Mouse (Mus musculus) erythroblast, embryonic 14.5 days (primary cell): ENCODE data around the gene Nmb. TPM values are rescaled to one million over a fixed set of nuclear protein-coding genes. Genes with fewer than 3 reads are reported as not detected.
A peak's percentile ranks its signal among the peaks of the same experiment; 100 is the strongest.

ENCODE experiments used
- H3K27me3 ChIP-seq: 2 replicates; pipeline ENCODE4 v1.6.1; 2012; ENCODE audit warnings: inconsistent platforms; ENCODE audit not compliant: control insufficient read depth
- H3K36me3 ChIP-seq: 2 replicates; pipeline ENCODE4 v1.6.1; 2012; ENCODE audit warnings: mild to moderate bottlenecking, inconsistent platforms; ENCODE audit not compliant: control insufficient read depth
- H3K4me1 ChIP-seq: 2 replicates; pipeline ENCODE4 v1.6.1; 2012; ENCODE audit warnings: inconsistent platforms; ENCODE audit not compliant: control insufficient read depth
- H3K4me3 ChIP-seq: replicated peaks from 2 replicates; pipeline ENCODE3; 2012; ENCODE audit warnings: moderate library complexity, mild to moderate bottlenecking, inconsistent platforms
- H3K9me3 ChIP-seq: 2 replicates; pipeline ENCODE4 v1.6.1; 2012; ENCODE audit warnings: low read length, inconsistent platforms, mixed read lengths; ENCODE audit not compliant: control insufficient read depth
- GATA1 ChIP-seq: IDR thresholded peaks from 2 replicates; pipeline ENCODE4 v1.6.1; 2012; ENCODE audit warnings: low read length, inconsistent platforms, mixed read lengths
- TAL1 ChIP-seq: IDR thresholded peaks from 3 replicates; pipeline ENCODE4 v1.6.1; 2012; ENCODE audit warnings: low read length, inconsistent platforms, mixed read lengths
- polyA plus RNA-seq: library from polyadenylated mRNA; stranded (reverse); fragments of >175 nt; gene quantifications from 2 replicates; pipeline ENCODE4 v1.2.3, GENCODE M21; 2012

The Nmb gene
- polyA plus RNA-seq, 1 experiment: not detected

- H3K4me3 ChIP-seq: no peak overlapping the region
- TF ChIP-seq GATA1: no peak
- no peak for TF ChIP-seq TAL1
- H3K4me1 ChIP-seq: peaks cover 17% of the 10 kb centered on the region
- no peaks in the 10 kb centered on the region for H3K27me3 ChIP-seq
- no peaks in the 10 kb centered on the region; the same call in 1 of the 2 replicates for H3K36me3 ChIP-seq
- H3K9me3 ChIP-seq: no peaks in the 10 kb centered on the region
Measured at GRCm38 (mm10) chr7:80865521-80865920, 39.4 kb downstream of the Nmb start.

GRCm38 (mm10) chr7:80864831-80865230 is 40.0 kb downstream of the Nmb start:
- Histone ChIP-seq H3K36me3 (no peaks in the 10 kb centered on the region; the same call in 1 of the 2 replicates), H3K27me3 (no peaks in the 10 kb centered on the region), H3K9me3 (no peaks in the 10 kb centered on the region), H3K4me1 (peaks cover 24% of the 10 kb centered on the region), H3K4me3 (no peak overlapping the region)
- TF ChIP-seq TAL1 (no peak), GATA1 (no peak)

DNA sequence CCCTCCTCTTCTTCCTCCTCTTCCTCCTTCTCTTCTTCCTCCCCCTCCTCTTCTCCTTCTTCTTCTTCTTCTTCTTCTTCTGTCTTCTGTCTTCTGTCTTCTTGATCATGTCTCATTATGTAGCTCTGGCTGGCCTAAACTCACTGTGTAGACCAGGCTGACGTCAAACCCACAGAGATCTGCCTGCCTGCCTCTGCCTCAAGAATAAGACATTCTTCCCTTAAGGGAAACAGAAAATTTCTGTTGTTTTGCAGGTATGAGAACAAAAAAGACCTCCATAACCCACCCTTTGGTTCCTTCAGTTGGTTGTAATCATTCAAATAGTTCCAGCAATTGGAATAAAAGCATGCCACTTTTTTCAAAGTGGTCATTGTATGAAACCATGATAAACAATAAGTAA is 40.7 kb downstream of the Nmb start:
- Histone ChIP-seq H3K9me3 (no peaks in the 10 kb centered on the region), H3K4me3 (no peak overlapping the region), H3K4me1 (peaks cover 24% of the 10 kb centered on the region), H3K36me3 (no peaks in the 10 kb centered on the region; the same call in 1 of the 2 replicates), H3K27me3 (no peaks in the 10 kb centered on the region)
- TF ChIP-seq GATA1: no peak
- TF ChIP-seq TAL1: no peak

DNA sequence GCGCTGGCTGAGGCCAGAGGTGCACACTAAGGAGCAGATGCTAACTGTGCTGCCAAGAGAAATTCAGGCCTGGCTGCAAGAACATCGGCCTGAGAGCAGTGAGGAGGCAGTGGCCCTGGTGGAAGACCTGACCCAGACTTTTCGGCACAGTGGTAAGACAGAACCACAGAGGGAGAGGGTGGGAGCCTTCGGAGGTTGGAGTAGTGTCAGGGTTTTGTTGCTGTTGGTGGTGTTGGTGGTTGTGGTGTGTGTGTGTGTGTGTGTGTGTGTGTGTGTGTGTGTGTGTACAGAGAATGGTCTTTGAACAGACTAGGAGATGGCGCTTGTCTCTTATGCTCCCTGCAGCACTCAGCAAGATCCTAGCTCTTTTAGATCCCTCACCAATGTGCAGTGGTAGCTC is 41.4 kb downstream of the Nmb start:
- Histone ChIP-seq H3K27me3 (no peaks in the 10 kb centered on the region), H3K4me1 (peaks cover 24% of the 10 kb centered on the region), H3K36me3 (no peaks in the 10 kb centered on the region; the same call in 1 of the 2 replicates), H3K4me3 (no peak overlapping the region), H3K9me3 (no peaks in the 10 kb centered on the region)
- TF ChIP-seq TAL1: no peak
- TF ChIP-seq GATA1: no peak

GRCm38 (mm10) chr7:80862475-80862874 is 42.4 kb downstream of the Nmb start:
- no peaks in the 10 kb centered on the region for H3K9me3 ChIP-seq
- TF ChIP-seq GATA1 (no peak), TAL1 (no peak)
- peaks cover 24% of the 10 kb centered on the region for H3K4me1 ChIP-seq
- H3K36me3 ChIP-seq: no peaks in the 10 kb centered on the region; the same call in 1 of the 2 replicates
- no peaks in the 10 kb centered on the region for H3K27me3 ChIP-seq
- H3K4me3 ChIP-seq: no peak overlapping the region

DNA sequence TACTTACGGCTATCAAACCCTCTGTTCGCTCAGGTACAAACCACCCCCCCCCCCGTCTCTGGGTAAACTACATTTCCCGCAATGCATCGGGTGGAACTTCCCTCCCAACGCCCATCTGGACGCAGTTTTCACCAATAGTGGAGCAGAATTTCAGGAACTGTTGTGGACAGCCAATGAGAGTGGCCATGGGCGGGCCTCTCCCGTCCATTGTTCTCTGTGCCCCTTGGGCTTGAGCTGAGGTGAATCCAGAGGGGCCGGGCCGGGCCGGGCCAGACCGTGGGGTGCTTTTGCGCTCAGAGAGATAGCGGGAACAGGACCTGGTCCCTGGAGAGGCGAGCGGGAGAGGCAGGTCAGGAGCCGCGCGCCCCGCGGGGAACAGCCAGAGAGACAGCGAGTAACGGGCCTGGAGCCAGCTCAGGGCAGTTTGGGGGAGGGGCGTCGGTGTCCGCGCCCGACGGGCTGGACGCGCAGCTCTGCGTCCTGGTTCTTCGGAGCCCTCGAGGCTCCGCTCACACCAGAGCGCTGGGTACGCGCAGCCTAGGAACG is 44.1 kb downstream of the Nmb start, which contains the start of gene Zscan2:
TSS of gene Zscan2 (plus strand) at position 192 of the 546 bp plus-strand sequence.
- H3K4me1 ChIP-seq: peaks cover 21% of the 10 kb centered on the region

GRCm38 (mm10) chr7:80860227-80860626 is 44.6 kb downstream of the Nmb start:
- Histone ChIP-seq H3K36me3 (no peaks in the 10 kb centered on the region; the same call in 1 of the 2 replicates), H3K27me3 (no peaks in the 10 kb centered on the region), H3K9me3 (no peaks in the 10 kb centered on the region), H3K4me3 (peak overlapping the region; percentile 83), H3K4me1 (peaks cover 21% of the 10 kb centered on the region)
- TF ChIP-seq GATA1: no peak
- no peak for TF ChIP-seq TAL1

More for the DNA sequence above, 44.1 kb downstream of the Nmb start, which contains the start of gene Zscan2:
- no peaks in the 10 kb centered on the region; the same call in 1 of the 2 replicates for H3K36me3 ChIP-seq
- H3K4me3 ChIP-seq: peak within 1 kb of the TSS; percentile 83
- H3K9me3 ChIP-seq: no peaks in the 10 kb centered on the region
- TF ChIP-seq GATA1 (no peak), TAL1 (no peak)
- H3K27me3 ChIP-seq: no peaks in the 10 kb centered on the region

GRCm38 (mm10) chr7:80857181-80857580 is 47.7 kb downstream of the Nmb start:
- no peaks in the 10 kb centered on the region for H3K27me3 ChIP-seq
- H3K4me3 ChIP-seq: no peak overlapping the region
- peaks cover 5% of the 10 kb centered on the region for H3K9me3 ChIP-seq
- peaks cover 19% of the 10 kb centered on the region for H3K4me1 ChIP-seq
- TF ChIP-seq TAL1 (no peak), GATA1 (no peak)
- H3K36me3 ChIP-seq: no peaks in the 10 kb centered on the region

DNA sequence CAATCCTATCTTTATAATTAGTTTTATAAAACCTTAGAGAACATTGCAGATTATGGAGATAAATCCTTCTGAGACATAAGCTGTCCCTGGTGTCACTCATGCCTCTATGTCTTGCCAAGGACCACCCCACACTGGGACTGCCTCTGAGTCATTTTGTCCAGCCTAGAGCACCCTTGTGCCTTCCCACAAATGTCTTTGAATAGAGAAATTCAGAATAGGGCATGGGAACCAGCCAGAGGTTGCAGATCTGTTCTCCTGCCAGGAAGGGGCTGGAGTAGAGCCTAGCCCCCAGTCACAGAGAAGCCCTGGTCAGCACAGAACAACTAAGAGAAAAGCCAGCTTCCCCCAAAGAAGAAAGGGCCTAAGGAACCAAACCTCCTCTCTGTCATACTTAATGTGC is 49.6 kb downstream of the Nmb start:
- no peak for TF ChIP-seq TAL1
- no peak for TF ChIP-seq GATA1
- H3K4me3 ChIP-seq: no peak overlapping the region
- H3K9me3 ChIP-seq: peaks cover 5% of the 10 kb centered on the region
- H3K27me3 ChIP-seq: no peaks in the 10 kb centered on the region
- H3K4me1 ChIP-seq: peaks cover 5% of the 10 kb centered on the region
- H3K36me3 ChIP-seq: no peaks in the 10 kb centered on the region
